Mouse (Mus musculus): ENCODE data around the gene Lrig1. TPM values are rescaled to one million over a fixed set of nuclear protein-coding genes. Genes with fewer than 3 reads are reported as not detected.

Gene Lrig1
- polyA plus RNA-seq, 1 experiment from 2014 or later = 25.7 TPM

- Histone ChIP-seq H3K4me1 (peaks cover 73% of the 10 kb centered on the region), H3K4me2 (peak overlapping the region; percentile 37), H3K27ac (peak overlapping the region; percentile 79), H3K4me3 (replicated peaks) (no peak overlapping the region; the same call in 1 of the 2 replicates), H3K27me3 (replicated peaks) (no peaks in the 10 kb centered on the region), H3K36me3 (no peaks in the 10 kb centered on the region), H3K9ac (no peak overlapping the region), H3K9me3 (no peaks in the 10 kb centered on the region)
- no peak for ATAC-seq (ENCODE audit: insufficient read depth, low FRiP score, low read depth)
- WGBS = 51% methylated on average over 6 of the region's 6 CpGs
Measured at GRCm38 (mm10) chr6:94682270-94682618, 17.7 kb downstream of the Lrig1 start.

- Histone ChIP-seq H3K4me2 (peak overlapping the region; percentile 37), H3K4me1 (peaks cover 73% of the 10 kb centered on the region), H3K4me3 (replicated peaks) (no peak overlapping the region; the same call in 1 of the 2 replicates), H3K9ac (no peak overlapping the region), H3K27me3 (replicated peaks) (no peaks in the 10 kb centered on the region), H3K27ac (peak overlapping the region; percentile 79), H3K36me3 (no peaks in the 10 kb centered on the region), H3K9me3 (no peaks in the 10 kb centered on the region)
- no peak for ATAC-seq (ENCODE audit: insufficient read depth, low FRiP score, low read depth)
- WGBS = 18% methylated on average over 15 of the region's 15 CpGs
Measured at GRCm38 (mm10) chr6:94681446-94682269, 18.3 kb downstream of the Lrig1 start.

- 39% methylated on average over 5 of the region's 5 CpGs for WGBS
- no peak for ATAC-seq (ENCODE audit: insufficient read depth, low FRiP score, low read depth)
- Histone ChIP-seq H3K27me3 (replicated peaks) (no peaks in the 10 kb centered on the region), H3K9me3 (no peaks in the 10 kb centered on the region), H3K9ac (no peak overlapping the region), H3K36me3 (no peaks in the 10 kb centered on the region), H3K27ac (peak overlapping the region; percentile 79), H3K4me2 (peak overlapping the region; percentile 37), H3K4me1 (peaks cover 76% of the 10 kb centered on the region), H3K4me3 (replicated peaks) (no peak overlapping the region)
Measured at GRCm38 (mm10) chr6:94680760-94681445, 19.1 kb downstream of the Lrig1 start.

GRCm38 (mm10) chr6:94679249-94679648, 20.7 kb downstream of the Lrig1 start:
- WGBS = 73% methylated on average over 1 of the region's 1 CpGs
- no peak overlapping the region for H3K4me2 ChIP-seq

GRCm38 (mm10) chr6:94678377-94679164, 21.4 kb downstream of the Lrig1 start:
- 0 out of 2 replicates have a peak overlapping the region, but pooled peaks have one; percentile 4 for H3K4me2 ChIP-seq
- H3K36me3 ChIP-seq = no peaks in the 10 kb centered on the region
- H3K27me3 ChIP-seq (replicated peaks) = no peaks in the 10 kb centered on the region
- ATAC-seq (ENCODE audit: insufficient read depth, low FRiP score, low read depth) = no peak
- peaks cover 75% of the 10 kb centered on the region for H3K4me1 ChIP-seq
- no peaks in the 10 kb centered on the region for H3K9me3 ChIP-seq
- 33% methylated on average over 6 of the region's 6 CpGs for WGBS
- H3K9ac ChIP-seq = no peak overlapping the region
- peak overlapping the region; percentile 85 for H3K27ac ChIP-seq
- no peak overlapping the region for H3K4me3 ChIP-seq (replicated peaks)

More at GRCm38 (mm10) chr6:94679249-94679648, 20.7 kb downstream of the Lrig1 start:
- Histone ChIP-seq H3K4me1 (peaks cover 75% of the 10 kb centered on the region), H3K9ac (no peak overlapping the region), H3K36me3 (no peaks in the 10 kb centered on the region), H3K27ac (no peak overlapping the region), H3K4me3 (replicated peaks) (no peak overlapping the region), H3K9me3 (no peaks in the 10 kb centered on the region), H3K27me3 (replicated peaks) (no peaks in the 10 kb centered on the region)
- ATAC-seq (ENCODE audit: insufficient read depth, low FRiP score, low read depth) = no peak

GRCm38 (mm10) chr6:94677448-94677847, 22.5 kb downstream of the Lrig1 start:
- WGBS = 16% methylated on average over 3 of the region's 3 CpGs

GRCm38 (mm10) chr6:94676840-94677239, 23.1 kb downstream of the Lrig1 start:
- Histone ChIP-seq H3K36me3 (no peaks in the 10 kb centered on the region), H3K4me3 (replicated peaks) (peak overlapping the region; percentile 5; the same call in 1 of the 2 replicates), H3K27ac (peak overlapping the region; percentile 85), H3K4me1 (peaks cover 69% of the 10 kb centered on the region), H3K4me2 (peak overlapping the region; percentile 43), H3K9me3 (no peaks in the 10 kb centered on the region), H3K9ac (no peak overlapping the region), H3K27me3 (replicated peaks) (no peaks in the 10 kb centered on the region)
- ATAC-seq (ENCODE audit: insufficient read depth, low FRiP score, low read depth) = peak; percentile 74
- WGBS = 48% methylated on average over 3 of the region's 3 CpGs

More at GRCm38 (mm10) chr6:94677448-94677847, 22.5 kb downstream of the Lrig1 start:
- Histone ChIP-seq H3K27me3 (replicated peaks) (no peaks in the 10 kb centered on the region), H3K9ac (no peak overlapping the region), H3K9me3 (no peaks in the 10 kb centered on the region), H3K36me3 (no peaks in the 10 kb centered on the region), H3K4me3 (replicated peaks) (peak overlapping the region; percentile 5; the same call in 1 of the 2 replicates), H3K4me1 (peaks cover 72% of the 10 kb centered on the region), H3K27ac (peak overlapping the region; percentile 85), H3K4me2 (peak overlapping the region; percentile 43)
- no peak for ATAC-seq (ENCODE audit: insufficient read depth, low FRiP score, low read depth)

GRCm38 (mm10) chr6:94676300-94676699, 23.7 kb downstream of the Lrig1 start:
- WGBS = 33% methylated on average over 7 of the region's 7 CpGs
- Histone ChIP-seq H3K4me2 (peak overlapping the region; percentile 43), H3K27ac (peak overlapping the region; percentile 85), H3K9ac (no peak overlapping the region), H3K4me1 (peaks cover 66% of the 10 kb centered on the region), H3K36me3 (no peaks in the 10 kb centered on the region), H3K27me3 (replicated peaks) (no peaks in the 10 kb centered on the region), H3K4me3 (replicated peaks) (peak overlapping the region; percentile 5; the same call in 1 of the 2 replicates), H3K9me3 (no peaks in the 10 kb centered on the region)
- no peak for ATAC-seq (ENCODE audit: insufficient read depth, low FRiP score, low read depth)

- H3K4me1 ChIP-seq = peaks cover 65% of the 10 kb centered on the region
- H3K36me3 ChIP-seq = no peaks in the 10 kb centered on the region
- H3K27me3 ChIP-seq (replicated peaks) = no peaks in the 10 kb centered on the region
- ATAC-seq (ENCODE audit: insufficient read depth, low FRiP score, low read depth) = no peak
- no peak overlapping the region for H3K4me3 ChIP-seq (replicated peaks)
- H3K9me3 ChIP-seq = no peaks in the 10 kb centered on the region
- no peak overlapping the region for H3K27ac ChIP-seq
- WGBS = 66% methylated on average over 2 of the region's 2 CpGs
- H3K4me2 ChIP-seq = no peak overlapping the region
- no peak overlapping the region for H3K9ac ChIP-seq
Measured at GRCm38 (mm10) chr6:94672426-94672825, 27.5 kb downstream of the Lrig1 start.

- Histone ChIP-seq H3K4me1 (peaks cover 62% of the 10 kb centered on the region), H3K9ac (no peak overlapping the region), H3K27me3 (replicated peaks) (no peaks in the 10 kb centered on the region), H3K9me3 (no peaks in the 10 kb centered on the region), H3K4me3 (replicated peaks) (no peak overlapping the region), H3K36me3 (no peaks in the 10 kb centered on the region), H3K4me2 (no peak overlapping the region), H3K27ac (0 out of 2 replicates have a peak overlapping the region, but pooled peaks have one; percentile 5)
- 59% methylated on average over 6 of the region's 6 CpGs for WGBS
- ATAC-seq (ENCODE audit: insufficient read depth, low FRiP score, low read depth) = no peak
Measured at GRCm38 (mm10) chr6:94669370-94669769, 30.6 kb downstream of the Lrig1 start.

- H3K4me3 ChIP-seq (replicated peaks) = no peak overlapping the region
- H3K36me3 ChIP-seq = no peaks in the 10 kb centered on the region
- ATAC-seq (ENCODE audit: insufficient read depth, low FRiP score, low read depth) = no peak
- H3K4me1 ChIP-seq = peaks cover 54% of the 10 kb centered on the region
- H3K9ac ChIP-seq = no peak overlapping the region
- 30% methylated on average over 13 of the region's 13 CpGs for WGBS
- H3K27me3 ChIP-seq (replicated peaks) = no peaks in the 10 kb centered on the region
- no peak overlapping the region; the same call in 1 of the 2 replicates for H3K4me2 ChIP-seq
- no peaks in the 10 kb centered on the region for H3K9me3 ChIP-seq
- no peak overlapping the region for H3K27ac ChIP-seq
Measured at GRCm38 (mm10) chr6:94668204-94668863, 31.6 kb downstream of the Lrig1 start.
